Mouse (Mus musculus): ENCODE measurements around the gene Apobec3. TPM values are rescaled to one million over a fixed set of nuclear protein-coding genes. Genes with fewer than 3 reads are reported as not detected.
A peak's percentile ranks its signal among the peaks of the same experiment; 100 is the strongest.

Gene Apobec3
- total RNA-seq, 1 experiment from 2014 or later = 189 TPM

DNA sequence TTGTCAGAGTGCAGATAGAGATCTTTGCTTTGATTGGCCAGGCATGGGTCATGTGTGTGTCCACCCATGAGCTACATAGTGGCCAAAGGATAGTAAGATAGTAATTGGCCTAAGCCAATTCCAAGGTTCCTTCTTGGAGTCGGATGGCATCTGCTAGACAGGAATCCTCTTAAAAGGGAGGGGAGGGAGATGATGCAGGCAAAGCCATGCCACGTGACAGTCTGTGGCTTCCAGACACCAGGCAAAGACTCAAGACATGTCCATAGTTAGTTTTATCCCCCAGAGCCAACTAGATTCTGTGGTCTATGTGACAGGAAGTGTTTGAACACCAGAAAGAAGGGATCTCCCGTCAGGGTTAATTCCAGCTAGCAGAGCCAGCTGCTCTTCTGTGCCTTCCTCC is 67.0 kb downstream of the Apobec3 start:
- peak; percentile 9 to 54; a peak in 3 of 4 replicates for ATAC-seq (replicated peaks in 1 of 2; ENCODE audit: insufficient read depth in 1 of 2, low FRiP score in 2 of 2, low TSS enrichment in 1 of 2, low read depth in 1 of 2, poor library complexity in 2 of 2, severe bottlenecking in 2 of 2)

DNA sequence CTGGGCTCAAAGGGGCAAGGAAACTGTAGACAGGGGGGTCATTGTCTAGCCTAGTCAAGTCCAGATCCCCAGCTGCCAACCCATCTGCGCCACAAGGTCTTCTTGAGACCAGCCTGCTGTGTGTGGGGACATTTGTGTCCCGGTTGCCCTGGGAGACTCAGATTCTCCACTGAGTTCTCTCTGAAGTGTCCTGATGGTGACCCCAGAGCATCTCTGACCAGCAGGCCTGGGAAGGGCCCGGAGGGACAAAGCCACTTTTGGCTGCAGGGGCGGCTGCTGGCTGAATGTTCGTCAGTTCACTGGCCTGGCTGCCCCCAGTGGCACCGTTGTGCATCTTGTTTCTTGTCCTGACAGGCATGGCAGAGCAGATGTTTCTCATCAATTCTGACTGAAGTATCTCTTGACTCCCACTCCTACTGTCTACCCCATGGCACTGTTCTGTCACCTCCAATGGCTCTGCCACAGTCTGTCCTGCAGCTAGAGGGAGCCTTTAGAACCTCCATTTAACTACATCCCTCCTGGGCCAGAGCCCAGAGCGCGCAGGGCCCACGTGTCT is 70.0 kb downstream of the Apobec3 start:
- ATAC-seq (replicated peaks in 1 of 2; ENCODE audit: insufficient read depth in 1 of 2, low FRiP score in 2 of 2, low TSS enrichment in 1 of 2, low read depth in 1 of 2, poor library complexity in 2 of 2, severe bottlenecking in 2 of 2) = no peak

DNA sequence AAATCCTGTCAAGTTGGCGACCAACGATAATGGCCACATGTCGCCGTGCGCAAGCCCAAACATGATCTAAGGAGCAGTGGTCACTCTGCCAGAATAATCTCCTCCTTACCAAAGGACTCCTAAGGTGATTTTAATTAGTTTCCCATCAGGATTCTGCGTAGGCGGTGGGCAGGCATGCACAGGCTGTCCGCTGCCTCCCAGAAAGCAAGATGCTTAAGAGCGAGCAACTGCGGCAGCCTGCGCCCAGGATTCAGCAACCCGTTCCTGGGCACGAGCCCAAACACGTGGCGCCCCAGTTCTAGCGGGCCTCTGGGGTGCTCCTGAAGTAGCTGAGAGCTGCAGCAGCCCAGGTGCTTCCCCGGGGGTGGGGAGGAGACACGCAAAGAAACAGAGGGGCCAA is 71.2 kb downstream of the Apobec3 start:
- ATAC-seq (replicated peaks in 1 of 2; ENCODE audit: insufficient read depth in 1 of 2, low FRiP score in 2 of 2, low TSS enrichment in 1 of 2, low read depth in 1 of 2, poor library complexity in 2 of 2, severe bottlenecking in 2 of 2) = no peak

DNA sequence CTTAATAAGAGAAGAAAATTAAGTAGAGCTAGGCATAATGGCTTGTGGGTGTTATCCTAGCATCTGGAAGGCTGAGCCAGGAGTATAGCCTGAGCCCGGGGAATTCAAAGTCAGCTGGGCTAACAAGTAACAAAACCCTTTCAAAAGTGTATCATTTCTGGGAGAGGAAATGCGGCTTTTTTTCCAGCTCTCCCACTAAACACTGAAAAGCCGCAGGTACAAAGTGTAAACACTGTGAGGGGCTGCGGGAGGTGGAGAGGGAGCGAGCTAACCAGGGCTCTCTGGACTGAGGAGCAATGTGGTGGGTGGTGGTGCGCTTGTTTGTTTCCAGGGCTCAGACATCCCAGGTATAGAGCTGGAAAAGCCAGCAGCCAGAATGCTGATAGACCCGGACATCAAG is 72.9 kb downstream of the Apobec3 start:
- no peak for ATAC-seq (replicated peaks in 1 of 2; ENCODE audit: insufficient read depth in 1 of 2, low FRiP score in 2 of 2, low TSS enrichment in 1 of 2, low read depth in 1 of 2, poor library complexity in 2 of 2, severe bottlenecking in 2 of 2)

Other genes with a start within 250 kb of the Apobec3 start
- gene Fam227a, start 232.7 kb upstream of the Apobec3 start, total RNA-seq (2017) = 0.44 and 1.7 TPM in 2 replicates
- 33.0 and 75.0 TPM in 2 replicates for gene Cby1, start 232.5 kb upstream of the Apobec3 start, total RNA-seq (2017)
- gene Tomm22, start 220.8 kb upstream of the Apobec3 start, total RNA-seq (2017) = 52.1 and 75.9 TPM in 2 replicates
- gene Josd1, start 203.7 kb upstream of the Apobec3 start, total RNA-seq (2017) = 33.6 and 35.1 TPM in 2 replicates
- 56.9 and 71.1 TPM in 2 replicates for gene Gtpbp1, start 200.8 kb upstream of the Apobec3 start, total RNA-seq (2017)
- 110 and 149 TPM in 2 replicates for gene Sun2, start 149.1 kb upstream of the Apobec3 start, total RNA-seq (2017)
- gene Dnal4, start 113.8 kb upstream of the Apobec3 start, total RNA-seq (2017) = 8.3 and 18.0 TPM in 2 replicates
- 0.30 and 1.7 TPM in 2 replicates for gene Nptxr, start 86.9 kb upstream of the Apobec3 start, total RNA-seq (2017)
- gene Npcd, start 57.4 kb upstream of the Apobec3 start, total RNA-seq (2017) = not detected in 2 replicates
- 34.1 and 34.2 TPM in 2 replicates for gene Cbx6, start 57.0 kb upstream of the Apobec3 start, total RNA-seq (2017)
- 12.6 TPM in 2 replicates for gene Cbx7, start 79.5 kb downstream of the Apobec3 start, total RNA-seq (2017)
- 0.84 and 2.2 TPM in 2 replicates for gene Pdgfb, start 123.3 kb downstream of the Apobec3 start, total RNA-seq (2017)
- gene Syngr1, start 199.7 kb downstream of the Apobec3 start, total RNA-seq (2017) = 0.89 and 5.7 TPM in 2 replicates
- 3,283 and 3,286 TPM in 2 replicates for gene Rpl3, start 200.2 kb downstream of the Apobec3 start, total RNA-seq (2017)
- 17.1 TPM in 2 replicates for gene Tab1, start 241.5 kb downstream of the Apobec3 start, total RNA-seq (2017)

Measured in hematopoietic stem cell, adult 5-6 weeks (primary cell).